Mouse (Mus musculus): Measurements from ENCODE around the gene Phf21a. TPM values are rescaled to one million over a fixed set of nuclear protein-coding genes. Genes with fewer than 3 reads are reported as not detected.

The Phf21a gene
- polyA plus RNA-seq, 1 experiment from 2014 or later = 17.9 TPM

DNA sequence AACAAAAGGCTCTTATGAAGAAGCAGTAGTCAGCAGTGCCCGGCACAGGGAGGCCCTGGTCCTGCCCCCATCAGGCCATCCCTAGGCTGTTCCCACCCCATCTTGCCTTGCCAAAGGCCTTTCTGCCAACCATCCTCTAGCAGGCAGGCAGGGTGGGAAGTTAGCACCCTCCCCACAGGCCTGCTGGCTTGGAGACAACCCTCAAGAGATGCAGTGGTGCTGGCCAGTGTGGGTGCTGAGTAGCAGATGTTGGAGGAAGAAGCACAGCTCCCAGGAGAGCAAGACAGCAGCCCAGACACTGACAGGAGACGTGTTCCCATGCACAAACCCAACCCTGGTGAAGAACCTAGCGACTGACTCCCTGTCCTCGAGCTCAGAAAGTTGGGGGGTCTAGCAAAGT, 294.7 kb downstream of the Phf21a start:
- Histone ChIP-seq H3K27ac (ENCODE audit: low read length) (no peak overlapping the region), H3K4me1 (ENCODE audit: control insufficient read depth, insufficient read depth, low read length) (peaks cover 30% of the 10 kb centered on the region), H3K36me3 (ENCODE audit: control insufficient read depth, insufficient read depth, low read length) (0 out of 2 replicates have a peak, but pooled peaks cover 3% of the 10 kb centered on the region), H3K27me3 (replicated peaks; ENCODE audit: control insufficient read depth, insufficient read depth, low read length) (no peaks in the 10 kb centered on the region), H3K4me3 (ENCODE audit: low read length) (no peak overlapping the region), H3K4me2 (ENCODE audit: low read depth, low read length) (no peak overlapping the region), H3K9me3 (ENCODE audit: control insufficient read depth, low read length) (no peaks in the 10 kb centered on the region), H3K9ac (ENCODE audit: low read depth, low read length) (no peak overlapping the region)
- ATAC-seq = no peak
- 78% methylated on average over 4 of the region's 4 CpGs for WGBS

GRCm38 (mm10) chr2:92388081-92388517, 295.2 kb downstream of the Phf21a start:
- Histone ChIP-seq H3K36me3 (ENCODE audit: control insufficient read depth, insufficient read depth, low read length) (0 out of 2 replicates have a peak, but pooled peaks cover 3% of the 10 kb centered on the region), H3K4me3 (ENCODE audit: low read length) (peak overlapping the region; percentile 60), H3K9ac (ENCODE audit: low read depth, low read length) (peak overlapping the region; percentile 63), H3K4me2 (ENCODE audit: low read depth, low read length) (peak overlapping the region; percentile 64), H3K27me3 (replicated peaks; ENCODE audit: control insufficient read depth, insufficient read depth, low read length) (no peaks in the 10 kb centered on the region), H3K27ac (ENCODE audit: low read length) (no peak overlapping the region), H3K4me1 (ENCODE audit: control insufficient read depth, insufficient read depth, low read length) (peaks cover 30% of the 10 kb centered on the region), H3K9me3 (ENCODE audit: control insufficient read depth, low read length) (no peaks in the 10 kb centered on the region)
- ATAC-seq = no peak
- 51% methylated on average over 3 of the region's 3 CpGs for WGBS

DNA sequence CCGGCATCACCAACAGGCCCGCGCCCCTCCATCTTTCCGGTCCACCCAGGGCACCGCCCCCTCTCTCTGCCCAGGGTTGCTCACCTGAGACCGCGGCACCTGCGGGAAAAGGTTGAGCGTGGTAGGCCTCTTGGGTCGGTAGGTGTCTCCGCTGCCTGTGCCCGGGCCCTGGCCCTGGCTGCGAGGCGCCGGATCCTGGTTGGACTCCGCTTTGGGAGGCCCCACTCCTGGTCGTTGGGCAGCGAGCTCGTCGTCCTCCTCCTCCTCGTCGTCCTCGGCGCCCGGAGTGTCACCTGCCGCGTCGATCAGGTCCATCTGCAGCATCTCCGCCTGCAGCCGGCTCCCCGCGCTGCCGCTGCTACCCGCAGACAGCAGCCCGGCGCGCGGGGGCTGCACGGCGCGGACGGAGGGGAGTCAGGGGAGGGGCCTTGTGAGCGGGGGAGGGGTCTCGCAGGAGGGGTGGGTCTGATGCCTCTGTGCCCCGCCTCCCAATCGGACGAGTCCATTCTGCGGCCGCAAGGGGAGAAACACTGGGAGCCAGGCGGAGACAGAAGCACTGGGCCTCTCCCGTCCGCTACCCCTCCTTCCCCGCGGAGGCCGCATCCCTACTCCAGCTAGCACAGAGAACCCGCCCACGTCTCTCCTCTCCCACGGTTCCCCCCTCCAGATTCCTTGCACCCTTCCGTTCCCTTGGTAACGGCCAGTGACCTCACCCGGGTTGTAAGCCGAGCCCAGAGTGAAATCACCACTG, 296.1 kb downstream of the Phf21a start:
- peak overlapping the region; percentile 63 for H3K9ac ChIP-seq (ENCODE audit: low read depth, low read length)
- no peaks in the 10 kb centered on the region for H3K9me3 ChIP-seq (ENCODE audit: control insufficient read depth, low read length)
- H3K4me1 ChIP-seq (ENCODE audit: control insufficient read depth, insufficient read depth, low read length) = peaks cover 30% of the 10 kb centered on the region
- H3K27ac ChIP-seq (ENCODE audit: low read length) = peak overlapping the region; percentile 43; the same call in 1 of the 2 replicates
- H3K27me3 ChIP-seq (replicated peaks; ENCODE audit: control insufficient read depth, insufficient read depth, low read length) = no peaks in the 10 kb centered on the region
- H3K4me3 ChIP-seq (ENCODE audit: low read length) = peak overlapping the region; percentile 60
- 0 out of 2 replicates have a peak, but pooled peaks cover 3% of the 10 kb centered on the region for H3K36me3 ChIP-seq (ENCODE audit: control insufficient read depth, insufficient read depth, low read length)
- peak overlapping the region; percentile 64 for H3K4me2 ChIP-seq (ENCODE audit: low read depth, low read length)
- peak; percentile 88 for ATAC-seq
- under 1% methylated on average over 60 of the region's 62 CpGs for WGBS

- peak; percentile 27 for ATAC-seq
- peaks cover 30% of the 10 kb centered on the region for H3K4me1 ChIP-seq (ENCODE audit: control insufficient read depth, insufficient read depth, low read length)
These were observed 296.7 kb downstream of the Phf21a start for GRCm38 (mm10) chr2:92389645-92390044.

GRCm38 (mm10) chr2:92390206-92390930, 297.5 kb downstream of the Phf21a start:
- H3K4me2 ChIP-seq (ENCODE audit: low read depth, low read length) = no peak overlapping the region
- no peaks in the 10 kb centered on the region for H3K27me3 ChIP-seq (replicated peaks; ENCODE audit: control insufficient read depth, insufficient read depth, low read length)
- no peak overlapping the region for H3K27ac ChIP-seq (ENCODE audit: low read length)
- no peaks in the 10 kb centered on the region for H3K9me3 ChIP-seq (ENCODE audit: control insufficient read depth, low read length)
- H3K4me1 ChIP-seq (ENCODE audit: control insufficient read depth, insufficient read depth, low read length) = peaks cover 30% of the 10 kb centered on the region
- 0 out of 2 replicates have a peak, but pooled peaks cover 3% of the 10 kb centered on the region for H3K36me3 ChIP-seq (ENCODE audit: control insufficient read depth, insufficient read depth, low read length)
- no peak for ATAC-seq
- H3K4me3 ChIP-seq (ENCODE audit: low read length) = no peak overlapping the region
- 72% methylated on average over 6 of the region's 6 CpGs for WGBS
- H3K9ac ChIP-seq (ENCODE audit: low read depth, low read length) = no peak overlapping the region

More at GRCm38 (mm10) chr2:92389645-92390044, 296.7 kb downstream of the Phf21a start:
- WGBS = 5% methylated on average over 10 of the region's 10 CpGs
- H3K4me3 ChIP-seq (ENCODE audit: low read length) = peak overlapping the region; percentile 60
- no peaks in the 10 kb centered on the region for H3K9me3 ChIP-seq (ENCODE audit: control insufficient read depth, low read length)
- H3K9ac ChIP-seq (ENCODE audit: low read depth, low read length) = no peak overlapping the region
- H3K27me3 ChIP-seq (replicated peaks; ENCODE audit: control insufficient read depth, insufficient read depth, low read length) = no peaks in the 10 kb centered on the region
- H3K27ac ChIP-seq (ENCODE audit: low read length) = no peak overlapping the region
- peak overlapping the region; percentile 64 for H3K4me2 ChIP-seq (ENCODE audit: low read depth, low read length)
- H3K36me3 ChIP-seq (ENCODE audit: control insufficient read depth, insufficient read depth, low read length) = 0 out of 2 replicates have a peak, but pooled peaks cover 3% of the 10 kb centered on the region

DNA sequence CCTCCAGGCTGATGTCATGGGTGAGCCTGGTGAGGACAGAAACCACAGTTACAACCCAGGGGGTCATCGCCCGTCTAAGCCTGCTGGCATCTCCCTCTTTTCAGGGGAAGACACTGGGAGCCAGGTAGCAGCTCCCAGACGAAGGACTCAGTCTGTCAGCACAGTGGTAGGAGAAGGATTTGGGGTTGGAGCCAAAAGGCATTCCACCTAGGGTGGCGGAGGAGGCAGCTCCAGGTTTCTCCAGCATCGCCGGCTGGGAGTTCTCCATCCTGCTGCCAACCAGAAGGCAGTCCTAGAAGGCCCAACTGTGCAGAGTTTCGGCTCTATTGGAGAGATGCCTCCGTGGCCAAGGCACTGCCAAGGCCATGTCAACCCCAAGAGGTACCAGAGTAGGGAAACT, 298.2 kb downstream of the Phf21a start:
- H3K9ac ChIP-seq (ENCODE audit: low read depth, low read length) = no peak overlapping the region
- H3K9me3 ChIP-seq (ENCODE audit: control insufficient read depth, low read length) = no peaks in the 10 kb centered on the region
- no peaks in the 10 kb centered on the region for H3K27me3 ChIP-seq (replicated peaks; ENCODE audit: control insufficient read depth, insufficient read depth, low read length)
- H3K4me3 ChIP-seq (ENCODE audit: low read length) = no peak overlapping the region
- no peak for ATAC-seq
- 0 out of 2 replicates have a peak, but pooled peaks cover 2% of the 10 kb centered on the region for H3K36me3 ChIP-seq (ENCODE audit: control insufficient read depth, insufficient read depth, low read length)
- peak overlapping the region; percentile 48; the same call in 1 of the 2 replicates for H3K4me2 ChIP-seq (ENCODE audit: low read depth, low read length)
- H3K4me1 ChIP-seq (ENCODE audit: control insufficient read depth, insufficient read depth, low read length) = peaks cover 30% of the 10 kb centered on the region
- no peak overlapping the region for H3K27ac ChIP-seq (ENCODE audit: low read length)
- 86% methylated on average over 8 of the region's 8 CpGs for WGBS

- Histone ChIP-seq H3K4me2 (ENCODE audit: low read depth, low read length) (peak overlapping the region; percentile 48), H3K9me3 (ENCODE audit: control insufficient read depth, low read length) (no peaks in the 10 kb centered on the region), H3K4me3 (ENCODE audit: low read length) (peak overlapping the region; percentile 41), H3K27me3 (replicated peaks; ENCODE audit: control insufficient read depth, insufficient read depth, low read length) (no peaks in the 10 kb centered on the region), H3K9ac (ENCODE audit: low read depth, low read length) (peak overlapping the region; percentile 63), H3K4me1 (ENCODE audit: control insufficient read depth, insufficient read depth, low read length) (peaks cover 30% of the 10 kb centered on the region), H3K27ac (ENCODE audit: low read length) (peak overlapping the region; percentile 55), H3K36me3 (ENCODE audit: control insufficient read depth, insufficient read depth, low read length) (no peaks in the 10 kb centered on the region)
- no peak for ATAC-seq
- WGBS = 30% methylated on average over 11 of the region's 11 CpGs
These were observed 298.9 kb downstream of the Phf21a start for GRCm38 (mm10) chr2:92391703-92392317.

- peak overlapping the region; percentile 48 for H3K4me2 ChIP-seq (ENCODE audit: low read depth, low read length)
These were observed 299.7 kb downstream of the Phf21a start for GRCm38 (mm10) chr2:92392318-92393264.

More at GRCm38 (mm10) chr2:92392318-92393264, 299.7 kb downstream of the Phf21a start:
- Histone ChIP-seq H3K27ac (ENCODE audit: low read length) (peak overlapping the region; percentile 55), H3K4me3 (ENCODE audit: low read length) (peak overlapping the region; percentile 41), H3K4me1 (ENCODE audit: control insufficient read depth, insufficient read depth, low read length) (peaks cover 28% of the 10 kb centered on the region), H3K36me3 (ENCODE audit: control insufficient read depth, insufficient read depth, low read length) (no peaks in the 10 kb centered on the region), H3K9me3 (ENCODE audit: control insufficient read depth, low read length) (no peaks in the 10 kb centered on the region), H3K9ac (ENCODE audit: low read depth, low read length) (peak overlapping the region; percentile 63), H3K27me3 (replicated peaks; ENCODE audit: control insufficient read depth, insufficient read depth, low read length) (no peaks in the 10 kb centered on the region)
- 6% methylated on average over 26 of the region's 26 CpGs for WGBS
- ATAC-seq = no peak

All from intestine, embryonic 16.5 days (tissue).